Mouse (Mus musculus): Measurements from ENCODE around the gene Slco3a1.

DNA sequence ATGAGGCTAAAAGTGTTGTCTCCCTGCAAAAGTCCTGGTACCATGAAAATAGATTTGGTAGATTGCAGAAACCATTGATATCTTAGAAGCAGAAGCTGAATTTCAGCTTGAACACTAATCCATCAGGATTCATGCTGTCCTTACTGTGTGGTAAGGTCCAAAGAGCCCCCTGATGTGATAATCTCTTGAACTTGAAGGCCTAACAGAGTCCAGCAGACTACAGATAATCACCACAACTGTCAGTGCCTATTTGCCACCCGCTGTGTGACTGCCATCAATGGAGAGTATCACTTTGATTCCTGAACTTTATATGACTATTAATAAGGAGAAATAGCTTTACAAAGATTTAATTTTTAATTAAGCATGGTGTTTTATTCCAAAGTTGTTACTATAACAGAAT, 24.8 kb upstream of the Slco3a1 start:
- TF ChIP-seq CTCF (IDR thresholded peaks at IDR 0.05) (no peak), EP300 (IDR thresholded peaks at IDR 0.05) (no peak)

All from lung, postnatal 0 days (tissue).